Mouse (Mus musculus) urinary bladder, adult 18-20 months (tissue): Measurements from ENCODE around the gene Kif7.

Source experiments
- DNase-seq, 2 experiments: peaks; one replicate each; pipeline ENCODE4 v3.0.0; 2022; ENCODE audit warnings: low spot score in 2 of 2, mixed read lengths in 2 of 2

Gene Kif7

GRCm38 (mm10) chr7:79715187-79715981 is at the start of gene Kif7:
Gene Kif7 (minus strand): TSS chr7:79715720.
- DNase-seq = peak; percentile 53 to 80

- no peak for DNase-seq
Measured at GRCm38 (mm10) chr7:79762106-79762505, 46.6 kb upstream of the Kif7 start.

- no peak for DNase-seq
Measured at GRCm38 (mm10) chr7:79761124-79761876, 45.8 kb upstream of the Kif7 start.

- no peak for DNase-seq
Measured at GRCm38 (mm10) chr7:79759766-79760165, 44.2 kb upstream of the Kif7 start.

GRCm38 (mm10) chr7:79758176-79758575 is 42.7 kb upstream of the Kif7 start:
- DNase-seq = no peak

GRCm38 (mm10) chr7:79756334-79756733 is 40.8 kb upstream of the Kif7 start:
- DNase-seq = no peak

GRCm38 (mm10) chr7:79749511-79749910 is 34.0 kb upstream of the Kif7 start:
- no peak for DNase-seq

GRCm38 (mm10) chr7:79747659-79748058 is 32.1 kb upstream of the Kif7 start:
- no peak for DNase-seq

GRCm38 (mm10) chr7:79744585-79744984 is 29.1 kb upstream of the Kif7 start:
- DNase-seq = no peak

- no peak for DNase-seq
Measured at GRCm38 (mm10) chr7:79744051-79744450, 28.5 kb upstream of the Kif7 start.

- peak; percentile 67 to 81 for DNase-seq
Measured at GRCm38 (mm10) chr7:79742659-79743536, 27.4 kb upstream of the Kif7 start, which contains the start of the genes Pex11a and Wdr93. Gene Pex11a (minus strand): TSS chr7:79743131. Gene Wdr93 (plus strand): TSS chr7:79743163.

GRCm38 (mm10) chr7:79742277-79742658 is 26.7 kb upstream of the Kif7 start:
- DNase-seq = no peak

GRCm38 (mm10) chr7:79740279-79740678 is 24.8 kb upstream of the Kif7 start:
- no peak for DNase-seq

- DNase-seq = no peak
Measured at GRCm38 (mm10) chr7:79738913-79739312, 23.4 kb upstream of the Kif7 start.

- DNase-seq = no peak
Measured at GRCm38 (mm10) chr7:79736511-79736910, 21.0 kb upstream of the Kif7 start.

- peak in 1 of 2 experiments; percentile 17 for DNase-seq
Measured at GRCm38 (mm10) chr7:79734563-79734962, 19.0 kb upstream of the Kif7 start.

GRCm38 (mm10) chr7:79732622-79733021 is 17.1 kb upstream of the Kif7 start, which contains the start of gene Plin1:
Gene Plin1 (minus strand): TSS chr7:79732903.
- no peak for DNase-seq

GRCm38 (mm10) chr7:79731438-79731837 is 15.9 kb upstream of the Kif7 start:
- DNase-seq = no peak

GRCm38 (mm10) chr7:79729743-79730370 is 14.3 kb upstream of the Kif7 start:
- no peak for DNase-seq

- DNase-seq = peak in 1 of 2 experiments; percentile 44
Measured at GRCm38 (mm10) chr7:79729169-79729568, 13.6 kb upstream of the Kif7 start.

- peak in 1 of 2 experiments; percentile 38 for DNase-seq
Measured at GRCm38 (mm10) chr7:79728219-79728618, 12.7 kb upstream of the Kif7 start.
